Mouse (Mus musculus): ENCODE results near the gene Bloc1s1. TPM values are rescaled to one million over a fixed set of nuclear protein-coding genes. Genes with fewer than 3 reads are reported as not detected.

The Bloc1s1 gene
- polyA plus RNA-seq, 1 experiment, result 297 TPM

DNA sequence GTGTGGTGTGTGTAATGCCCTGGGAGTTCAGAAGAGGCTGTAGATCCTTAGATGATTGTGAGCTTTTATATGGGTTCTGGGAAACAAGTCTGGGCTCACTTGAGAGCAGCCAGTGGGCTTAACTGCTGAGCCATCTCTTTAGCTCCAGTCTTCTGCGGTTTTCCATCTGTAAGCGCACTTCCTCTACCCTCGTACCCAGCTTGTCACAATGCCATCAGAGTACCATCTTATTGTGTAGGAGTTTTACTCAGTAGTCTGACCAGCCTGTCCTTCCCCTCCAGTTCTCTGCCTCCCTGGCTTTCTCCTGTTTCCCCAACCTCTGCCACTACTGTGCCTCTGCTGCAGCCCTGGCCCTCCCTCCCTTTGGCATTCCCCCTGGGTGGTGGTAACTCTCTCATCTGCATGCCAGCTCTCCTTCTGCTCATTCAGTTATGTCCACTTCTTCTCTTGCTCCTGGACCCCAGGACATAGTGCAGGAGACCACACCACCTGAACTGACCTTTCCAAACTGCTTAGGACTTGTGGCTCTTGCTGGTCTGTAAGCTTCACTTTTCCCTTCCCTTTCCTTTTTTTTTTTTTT lies 21.3 kb downstream of the Bloc1s1 start:
- no peak overlapping the region for H3K4me3 ChIP-seq (ENCODE audit: insufficient read depth, low read depth, low read length)
- H3K4me1 ChIP-seq (ENCODE audit: control insufficient read depth, insufficient read depth, insufficient read length, low read length), result no peaks in the 10 kb centered on the region

GRCm38 (mm10) chr10:128901409-128901808 lies 22.4 kb downstream of the Bloc1s1 start:
- H3K27ac ChIP-seq (replicated peaks; ENCODE audit: low read depth, low read length), result no peak overlapping the region

More for the DNA sequence above, 21.3 kb downstream of the Bloc1s1 start:
- no peak overlapping the region for H3K27ac ChIP-seq (replicated peaks; ENCODE audit: low read depth, low read length)

DNA sequence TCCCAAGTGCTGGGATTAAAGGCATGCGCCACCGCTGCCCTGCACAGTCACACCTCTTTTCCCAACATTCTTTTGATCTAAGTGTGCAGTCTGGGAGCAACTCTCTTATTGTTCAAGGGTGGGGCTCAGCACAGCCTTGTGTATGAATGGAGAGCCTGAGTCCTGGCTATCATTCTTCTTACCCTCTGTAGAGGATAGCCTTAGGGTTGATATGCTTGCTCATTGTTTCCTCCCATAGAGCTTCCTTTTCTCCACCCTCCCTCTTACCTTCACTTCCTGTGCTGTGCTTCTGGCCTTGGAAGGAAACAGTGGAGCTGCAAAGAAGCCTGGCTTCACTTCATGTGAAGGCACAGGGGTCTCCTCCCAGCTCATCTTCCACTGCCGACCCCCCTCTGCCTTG lies 23.1 kb downstream of the Bloc1s1 start, which contains the start of gene Cd63:
Gene Cd63 (plus strand): TSS at position 292 of the 400 bp plus-strand sequence.
- no peak within 1 kb of the TSS for H3K4me3 ChIP-seq (ENCODE audit: insufficient read depth, low read depth, low read length)
- H3K27ac ChIP-seq (replicated peaks; ENCODE audit: low read depth, low read length), result no peak within 1 kb of the TSS
- H3K4me1 ChIP-seq (ENCODE audit: control insufficient read depth, insufficient read depth, insufficient read length, low read length), result no peaks in the 10 kb centered on the region

More at GRCm38 (mm10) chr10:128901409-128901808, 22.4 kb downstream of the Bloc1s1 start:
- H3K4me1 ChIP-seq (ENCODE audit: control insufficient read depth, insufficient read depth, insufficient read length, low read length), result no peaks in the 10 kb centered on the region
- no peak overlapping the region for H3K4me3 ChIP-seq (ENCODE audit: insufficient read depth, low read depth, low read length)

GRCm38 (mm10) chr10:128899759-128900490 lies 23.9 kb downstream of the Bloc1s1 start:
- no peaks in the 10 kb centered on the region for H3K4me1 ChIP-seq (ENCODE audit: control insufficient read depth, insufficient read depth, insufficient read length, low read length)
- no peak overlapping the region for H3K27ac ChIP-seq (replicated peaks; ENCODE audit: low read depth, low read length)
- H3K4me3 ChIP-seq (ENCODE audit: insufficient read depth, low read depth, low read length), result no peak overlapping the region

- no peaks in the 10 kb centered on the region for H3K4me1 ChIP-seq (ENCODE audit: control insufficient read depth, insufficient read depth, insufficient read length, low read length)
- H3K4me3 ChIP-seq (ENCODE audit: insufficient read depth, low read depth, low read length), result no peak overlapping the region
- H3K27ac ChIP-seq (replicated peaks; ENCODE audit: low read depth, low read length), result no peak overlapping the region
Observed at GRCm38 (mm10) chr10:128897501-128897900, 26.3 kb downstream of the Bloc1s1 start.

- Histone ChIP-seq H3K27ac (replicated peaks; ENCODE audit: low read depth, low read length) (no peak overlapping the region), H3K4me1 (ENCODE audit: control insufficient read depth, insufficient read depth, insufficient read length, low read length) (no peaks in the 10 kb centered on the region), H3K4me3 (ENCODE audit: insufficient read depth, low read depth, low read length) (no peak overlapping the region)
Observed at GRCm38 (mm10) chr10:128896807-128897206, 27.0 kb downstream of the Bloc1s1 start.

GRCm38 (mm10) chr10:128895952-128896693 lies 27.7 kb downstream of the Bloc1s1 start:
- H3K27ac ChIP-seq (replicated peaks; ENCODE audit: low read depth, low read length), result no peak overlapping the region
- H3K4me3 ChIP-seq (ENCODE audit: insufficient read depth, low read depth, low read length), result no peak overlapping the region
- no peaks in the 10 kb centered on the region for H3K4me1 ChIP-seq (ENCODE audit: control insufficient read depth, insufficient read depth, insufficient read length, low read length)

DNA sequence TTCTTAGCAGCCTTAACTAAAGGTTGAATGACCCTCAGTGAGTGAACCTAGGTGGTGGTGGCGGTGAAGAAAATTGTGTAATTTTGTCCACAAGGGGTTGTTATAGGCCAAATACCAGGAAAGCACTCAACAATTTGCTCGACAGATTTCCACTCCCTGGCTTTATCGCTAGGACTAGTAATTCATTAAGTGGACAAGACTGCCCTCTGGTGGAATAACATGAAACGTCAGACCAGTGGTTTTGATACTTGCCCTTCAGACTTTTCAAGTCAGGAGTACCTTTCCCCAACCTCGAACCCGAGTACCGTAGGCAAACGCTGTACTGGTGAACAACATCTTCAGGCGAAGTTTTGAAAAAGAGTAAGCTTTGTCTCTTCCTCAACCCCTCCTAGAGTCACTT lies 28.4 kb downstream of the Bloc1s1 start:
- H3K4me1 ChIP-seq (ENCODE audit: control insufficient read depth, insufficient read depth, insufficient read length, low read length), result no peaks in the 10 kb centered on the region
- H3K4me3 ChIP-seq (ENCODE audit: insufficient read depth, low read depth, low read length), result no peak overlapping the region
- no peak overlapping the region for H3K27ac ChIP-seq (replicated peaks; ENCODE audit: low read depth, low read length)

GRCm38 (mm10) chr10:128892246-128892645 lies 31.6 kb downstream of the Bloc1s1 start:
- no peaks in the 10 kb centered on the region for H3K4me1 ChIP-seq (ENCODE audit: control insufficient read depth, insufficient read depth, insufficient read length, low read length)
- peak overlapping the region; percentile 48 for H3K4me3 ChIP-seq (ENCODE audit: insufficient read depth, low read depth, low read length)
- H3K27ac ChIP-seq (replicated peaks; ENCODE audit: low read depth, low read length), result no peak overlapping the region

DNA sequence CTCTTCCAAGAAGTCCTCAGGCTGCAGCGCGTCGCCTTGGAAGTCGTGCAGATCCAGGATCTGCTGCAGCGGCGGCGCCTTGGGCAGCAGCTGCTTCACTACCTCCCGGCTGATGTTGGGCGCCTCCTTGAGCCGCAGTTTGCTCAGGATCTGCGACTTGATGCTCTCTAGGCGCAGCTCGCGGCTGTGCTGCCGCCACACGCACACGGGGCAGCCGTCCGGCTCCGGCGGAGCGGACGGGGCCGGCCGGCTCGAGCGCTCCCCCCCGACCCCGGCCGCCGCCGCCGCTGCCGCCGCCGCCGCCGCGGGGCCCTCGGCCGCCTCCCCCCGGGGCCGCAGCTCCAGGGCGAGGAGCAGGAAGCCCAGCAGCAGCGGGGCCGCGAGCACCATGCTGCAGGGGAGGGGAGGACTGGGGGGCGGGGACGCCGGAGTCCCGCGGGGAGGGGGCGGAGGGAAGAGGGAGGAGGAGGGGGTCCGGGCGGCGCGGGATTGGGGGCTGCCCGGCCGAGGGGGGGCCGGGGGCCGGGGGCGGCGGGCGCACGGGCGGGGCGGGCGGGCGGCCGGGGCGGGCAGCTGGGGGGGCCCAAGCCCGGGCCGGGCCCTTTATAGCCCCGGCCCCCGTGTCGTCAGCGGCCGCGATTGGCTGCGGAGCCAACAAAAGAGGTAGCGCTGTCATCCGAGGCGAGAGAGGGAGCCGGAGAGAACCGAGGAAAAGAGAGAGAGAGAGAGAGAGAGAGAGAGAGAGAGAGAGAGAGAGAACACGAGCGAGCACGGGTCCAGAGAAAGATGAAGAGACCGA lies 32.3 kb downstream of the Bloc1s1 start, which contains the start of gene Gdf11:
Gene Gdf11 (minus strand): TSS at position 423 of the 799 bp plus-strand sequence.
- H3K4me1 ChIP-seq (ENCODE audit: control insufficient read depth, insufficient read depth, insufficient read length, low read length), result no peaks in the 10 kb centered on the region
- H3K4me3 ChIP-seq (ENCODE audit: insufficient read depth, low read depth, low read length), result peak within 1 kb of the TSS; percentile 63
- H3K27ac ChIP-seq (replicated peaks; ENCODE audit: low read depth, low read length), result no peak within 1 kb of the TSS

GRCm38 (mm10) chr10:128890383-128891295 lies 33.2 kb downstream of the Bloc1s1 start:
- peak overlapping the region; percentile 63 for H3K4me3 ChIP-seq (ENCODE audit: insufficient read depth, low read depth, low read length)

DNA sequence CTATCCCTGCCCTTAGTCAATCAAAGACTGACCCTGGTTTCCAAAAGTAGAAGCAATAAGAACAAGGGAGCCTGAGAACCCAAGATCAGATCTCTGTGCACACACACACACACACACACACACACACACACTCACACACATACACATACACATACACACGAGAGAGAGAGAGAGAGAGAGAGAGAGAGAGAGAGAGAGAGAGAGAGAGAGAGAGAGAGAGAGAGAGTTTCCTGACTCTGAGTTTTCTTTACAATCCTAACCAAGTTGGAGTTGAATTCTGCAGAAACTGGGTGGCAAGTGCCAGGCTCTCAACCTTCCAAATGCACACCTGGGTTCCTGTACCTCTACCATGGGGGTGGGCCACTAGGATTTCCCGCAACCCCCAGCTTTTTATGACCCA lies 34.0 kb downstream of the Bloc1s1 start:
- no peak overlapping the region for H3K27ac ChIP-seq (replicated peaks; ENCODE audit: low read depth, low read length)
- H3K4me3 ChIP-seq (ENCODE audit: insufficient read depth, low read depth, low read length), result no peak overlapping the region
- H3K4me1 ChIP-seq (ENCODE audit: control insufficient read depth, insufficient read depth, insufficient read length, low read length), result no peaks in the 10 kb centered on the region

More at GRCm38 (mm10) chr10:128890383-128891295, 33.2 kb downstream of the Bloc1s1 start:
- Histone ChIP-seq H3K27ac (replicated peaks; ENCODE audit: low read depth, low read length) (no peak overlapping the region), H3K4me1 (ENCODE audit: control insufficient read depth, insufficient read depth, insufficient read length, low read length) (no peaks in the 10 kb centered on the region)

DNA sequence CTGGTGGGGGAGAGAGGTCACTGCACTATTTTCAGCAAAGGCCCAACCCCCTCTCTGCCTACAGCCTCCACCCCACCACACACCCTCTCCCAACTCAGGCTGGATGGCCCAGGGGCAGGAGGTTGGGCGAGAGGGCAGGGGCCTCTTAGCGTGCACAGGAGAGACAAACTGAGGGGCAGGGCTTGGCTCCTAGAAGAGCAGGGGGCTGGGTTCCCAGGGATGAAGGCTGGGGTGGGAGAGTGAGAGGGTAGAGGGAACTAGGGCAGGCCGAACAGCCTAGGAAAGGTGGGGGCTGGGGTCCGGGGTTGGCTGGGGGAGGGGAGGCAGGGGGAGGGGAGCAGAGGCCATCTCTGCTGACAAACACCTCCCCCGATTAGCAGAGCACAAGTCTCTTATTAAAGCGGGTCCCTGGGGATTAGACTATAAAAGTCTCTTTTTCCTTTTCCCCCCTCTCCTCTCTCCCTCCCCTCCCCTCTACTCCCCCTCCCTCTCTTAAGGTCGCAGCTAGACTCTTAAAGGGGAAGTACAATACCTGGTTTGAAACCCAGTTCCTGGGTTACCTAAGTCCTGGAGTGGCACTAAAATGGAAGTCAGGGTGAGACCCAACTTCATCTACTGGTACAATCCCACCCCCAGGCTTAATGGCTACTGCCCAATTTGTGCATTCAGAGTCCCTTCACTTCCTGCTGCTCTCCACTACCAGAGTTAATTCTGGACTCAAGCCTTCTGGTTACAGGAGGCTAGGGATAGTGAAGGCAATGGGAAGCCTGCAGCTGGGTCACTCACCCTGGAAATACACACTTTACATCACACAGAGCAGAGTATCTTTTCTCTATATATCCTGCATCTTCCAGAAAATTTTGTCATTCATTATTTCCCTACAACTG lies 34.7 kb downstream of the Bloc1s1 start:
- no peak overlapping the region for H3K27ac ChIP-seq (replicated peaks; ENCODE audit: low read depth, low read length)
- no peak overlapping the region for H3K4me3 ChIP-seq (ENCODE audit: insufficient read depth, low read depth, low read length)
- H3K4me1 ChIP-seq (ENCODE audit: control insufficient read depth, insufficient read depth, insufficient read length, low read length), result no peaks in the 10 kb centered on the region

All from brown adipose tissue, adult 24 weeks (tissue).